Mouse (Mus musculus) erythroblast, embryonic 14.5 days (primary cell): Measurements from ENCODE around the gene Six3.

Source experiments
- GATA1 ChIP-seq: IDR thresholded peaks from 2 replicates; pipeline ENCODE4 v1.6.1; 2012; ENCODE audit warnings: low read length, inconsistent platforms, mixed read lengths
- TAL1 ChIP-seq: IDR thresholded peaks from 3 replicates; pipeline ENCODE4 v1.6.1; 2012; ENCODE audit warnings: low read length, inconsistent platforms, mixed read lengths

GRCm38 (mm10) chr17:85619113-85620085, 6.0 kb downstream of the Six3 start:
- no peak for TF ChIP-seq GATA1
- no peak for TF ChIP-seq TAL1
